Mouse (Mus musculus) yolk sac, embryonic 10.5 days (tissue): ENCODE results near the gene Nob1.

ENCODE experiments used
- DNase-seq: peaks from one replicate; pipeline ENCODE4 v3.0.0-alpha.2; 2017; ENCODE audit warnings: low spot score

Gene Nob1

GRCm38 (mm10) chr8:107386171-107386570, 38.7 kb downstream of the Nob1 start:
- no peak for DNase-seq

- no peak for DNase-seq
Measured at GRCm38 (mm10) chr8:107385063-107385462, 39.8 kb downstream of the Nob1 start.

- DNase-seq = no peak
Measured at GRCm38 (mm10) chr8:107384651-107385050, 40.2 kb downstream of the Nob1 start.

- no peak for DNase-seq
Measured at GRCm38 (mm10) chr8:107382898-107383297, 42.0 kb downstream of the Nob1 start.

GRCm38 (mm10) chr8:107381666-107382065, 43.2 kb downstream of the Nob1 start:
- DNase-seq = no peak

GRCm38 (mm10) chr8:107380734-107381133, 44.1 kb downstream of the Nob1 start:
- no peak for DNase-seq

GRCm38 (mm10) chr8:107377346-107377745, 47.5 kb downstream of the Nob1 start:
- no peak for DNase-seq

- DNase-seq = no peak
Measured at GRCm38 (mm10) chr8:107370311-107370710, 54.5 kb downstream of the Nob1 start.
